Mouse (Mus musculus) brain, embryonic 14.5 days (tissue): ENCODE measurements around the gene Cryzl1. TPM values are rescaled to one million over a fixed set of nuclear protein-coding genes. Genes with fewer than 3 reads are reported as not detected.
"Not testable (repeated sequence)": the region's sequence is repeated elsewhere in the genome, so short reads cannot be mapped to it uniquely, and the experiment has no call there.

Experiments used
- DNase-seq: peaks from one replicate; pipeline ENCODE4 v3.0.0-alpha.2; 2011; ENCODE audit warnings: low read depth
- CTCF ChIP-seq: fragments of 200-500 bp; IDR thresholded peaks from 2 replicates; pipeline ENCODE4 v1.5.1; 2012; ENCODE audit warnings: inconsistent platforms, mild to moderate bottlenecking, moderate library complexity, borderline replicate concordance; ENCODE audit not compliant: insufficient read depth, insufficient read length; ENCODE audit errors: extremely low read depth
- POLR2A ChIP-seq: fragments of 200-500 bp; IDR thresholded peaks from 2 replicates; pipeline ENCODE4 v1.6.1; 2012; ENCODE audit warnings: mild to moderate bottlenecking, inconsistent platforms, borderline replicate concordance; ENCODE audit not compliant: poor library complexity, insufficient read depth, insufficient read length, severe bottlenecking; ENCODE audit errors: extremely low read depth
- polyA plus RNA-seq: library from polyadenylated mRNA; depleted of rRNA; stranded (reverse); fragments of >200 nt; gene quantifications from 2 replicates; pipeline ENCODE4 v1.2.3, GENCODE M21; 2012; rRNA removed

The Cryzl1 gene
- polyA plus RNA-seq, 1 experiment: 72.1 TPM

GRCm38 (mm10) chr16:91646681-91647419, 81.9 kb downstream of the Cryzl1 start, which contains the start of gene Gart:
Gene Gart (minus strand): TSS chr16:91646952.
- TF ChIP-seq POLR2A: peak; percentile 88
- TF ChIP-seq CTCF: no peak
- DNase-seq: peak; percentile 95

GRCm38 (mm10) chr16:91645995-91646602, 82.7 kb downstream of the Cryzl1 start:
- peak; percentile 55 for DNase-seq
- TF ChIP-seq POLR2A (no peak), CTCF (0 out of 2 replicates have a peak, but pooled peaks have one; percentile 3)

- not testable (repeated sequence) for DNase-seq
Measured at GRCm38 (mm10) chr16:91645420-91645819, 83.4 kb downstream of the Cryzl1 start.

GRCm38 (mm10) chr16:91644901-91645300, 83.9 kb downstream of the Cryzl1 start:
- DNase-seq: no peak
- TF ChIP-seq CTCF (no peak), POLR2A (no peak)

- TF ChIP-seq CTCF (no peak), POLR2A (no peak)
Measured at GRCm38 (mm10) chr16:91640171-91640570, 88.6 kb downstream of the Cryzl1 start.

GRCm38 (mm10) chr16:91639636-91640035, 89.1 kb downstream of the Cryzl1 start:
- no peak for DNase-seq
- TF ChIP-seq POLR2A (no peak), CTCF (no peak)

More at GRCm38 (mm10) chr16:91640171-91640570, 88.6 kb downstream of the Cryzl1 start:
- DNase-seq: no peak

Other genes starting within 250 kb of the Cryzl1 start
- 43.7 and 54.3 TPM in 2 replicates for gene Ifnar1, start 243.7 kb downstream of the Cryzl1 start, polyA plus RNA-seq
- gene Ifngr2, start 181.9 kb downstream of the Cryzl1 start, polyA plus RNA-seq: 34.8 and 43.1 TPM in 2 replicates
- gene Tmem50b, start 131.2 kb downstream of the Cryzl1 start, polyA plus RNA-seq: 52.3 and 55.4 TPM in 2 replicates
- gene Dnajc28, start 109.9 kb downstream of the Cryzl1 start, polyA plus RNA-seq: 3.6 and 3.9 TPM in 2 replicates
- gene Gart, start 82.0 kb downstream of the Cryzl1 start, polyA plus RNA-seq: 42.7 and 46.1 TPM in 2 replicates
- gene Son, start 81.5 kb downstream of the Cryzl1 start, polyA plus RNA-seq: 331 and 353 TPM in 2 replicates
- gene Donson, start 40.2 kb downstream of the Cryzl1 start, polyA plus RNA-seq: 36.4 and 45.3 TPM in 2 replicates
- gene Itsn1, start 306 bp upstream of the Cryzl1 start, polyA plus RNA-seq: 62.2 and 82.6 TPM in 2 replicates